Mouse (Mus musculus) embryonic fibroblast, embryonic 13.5 days (primary cell): ENCODE measurements around the gene Wnt3a. TPM values are rescaled to one million over a fixed set of nuclear protein-coding genes. Genes with fewer than 3 reads are reported as not detected.

Experiments
- H3K27ac ChIP-seq: 2 replicates; pipeline ENCODE4 v1.5.1; 2012; ENCODE audit warnings: low read length, control low read depth, inconsistent platforms; ENCODE audit not compliant: insufficient read depth
- H3K4me1 ChIP-seq: 2 replicates; pipeline ENCODE4 v1.6.1; 2011; ENCODE audit warnings: low read length; ENCODE audit not compliant: control insufficient read depth, insufficient read depth
- H3K4me3 ChIP-seq: 2 replicates; pipeline ENCODE4 v1.5.1; 2011; ENCODE audit warnings: mild to moderate bottlenecking, control low read depth, low read length; ENCODE audit not compliant: insufficient read depth
- CTCF ChIP-seq: IDR thresholded peaks from 2 replicates; pipeline ENCODE4 v1.5.1; 2011; ENCODE audit warnings: mild to moderate bottlenecking, control low read depth, low read length, moderate library complexity, borderline replicate concordance; ENCODE audit not compliant: insufficient read depth
- POLR2A ChIP-seq: IDR thresholded peaks from 2 replicates; pipeline ENCODE4 v1.6.1; 2011; ENCODE audit warnings: low read depth, mild to moderate bottlenecking, control low read depth, low read length, moderate library complexity
- polyA plus RNA-seq: library from polyadenylated mRNA; stranded (reverse); fragments of >200 nt; gene quantifications from 2 replicates; pipeline ENCODE4 v1.2.4, GENCODE M21; 2011; ENCODE audit warnings: low read depth; ENCODE audit not compliant: missing spikeins, insufficient read length

Wnt3a gene
- polyA plus RNA-seq, 1 experiment: not detected

DNA sequence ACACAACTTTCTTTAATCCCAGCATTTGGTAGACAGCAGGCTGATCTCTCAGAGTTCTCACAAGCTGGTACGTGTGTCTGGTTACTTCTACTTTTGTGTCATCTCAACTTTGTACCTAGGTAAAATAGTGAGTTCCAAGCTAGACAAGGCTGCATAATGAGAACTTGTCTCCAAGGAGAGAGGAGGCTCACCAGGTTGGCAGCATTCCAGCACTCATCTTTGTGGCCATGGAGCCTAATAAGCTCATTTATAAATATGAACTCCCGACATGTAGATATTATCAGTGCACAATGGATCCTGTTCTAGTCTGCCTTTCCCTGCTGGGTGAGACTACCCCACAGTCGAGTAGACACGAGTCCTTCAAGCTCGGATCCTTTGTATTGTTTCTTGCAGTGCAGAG is 81.0 kb downstream of the Wnt3a start:
- TF ChIP-seq POLR2A: no peak
- no peak for TF ChIP-seq CTCF
- Histone ChIP-seq H3K4me3 (no peak overlapping the region), H3K27ac (no peak overlapping the region), H3K4me1 (no peaks in the 10 kb centered on the region)

DNA sequence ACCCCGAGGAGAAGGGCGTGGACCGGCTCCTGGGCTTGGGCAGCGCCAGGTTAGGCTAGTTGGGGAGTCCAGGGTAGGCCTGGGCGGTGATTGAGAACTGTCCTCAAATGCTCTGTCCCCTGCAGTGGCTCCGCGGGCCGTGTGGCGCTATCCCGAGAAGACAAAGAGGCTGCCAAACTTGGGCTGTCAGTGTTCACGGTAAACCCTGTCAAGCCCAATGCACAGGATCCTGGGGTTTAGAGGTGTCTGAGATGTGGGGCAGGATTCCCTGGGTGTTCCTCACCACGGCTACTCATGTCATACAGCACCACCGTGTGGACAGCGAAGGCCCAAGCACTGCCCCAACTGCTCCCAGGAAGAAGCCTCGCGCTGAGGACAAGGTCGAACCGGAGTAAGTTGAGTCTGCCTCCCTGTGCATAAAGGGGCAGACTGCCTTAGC is 81.5 kb downstream of the Wnt3a start:
- TF ChIP-seq POLR2A (no peak), CTCF (peak; percentile 77)
- Histone ChIP-seq H3K27ac (no peak overlapping the region), H3K4me1 (no peaks in the 10 kb centered on the region), H3K4me3 (peak overlapping the region; percentile 15)

DNA sequence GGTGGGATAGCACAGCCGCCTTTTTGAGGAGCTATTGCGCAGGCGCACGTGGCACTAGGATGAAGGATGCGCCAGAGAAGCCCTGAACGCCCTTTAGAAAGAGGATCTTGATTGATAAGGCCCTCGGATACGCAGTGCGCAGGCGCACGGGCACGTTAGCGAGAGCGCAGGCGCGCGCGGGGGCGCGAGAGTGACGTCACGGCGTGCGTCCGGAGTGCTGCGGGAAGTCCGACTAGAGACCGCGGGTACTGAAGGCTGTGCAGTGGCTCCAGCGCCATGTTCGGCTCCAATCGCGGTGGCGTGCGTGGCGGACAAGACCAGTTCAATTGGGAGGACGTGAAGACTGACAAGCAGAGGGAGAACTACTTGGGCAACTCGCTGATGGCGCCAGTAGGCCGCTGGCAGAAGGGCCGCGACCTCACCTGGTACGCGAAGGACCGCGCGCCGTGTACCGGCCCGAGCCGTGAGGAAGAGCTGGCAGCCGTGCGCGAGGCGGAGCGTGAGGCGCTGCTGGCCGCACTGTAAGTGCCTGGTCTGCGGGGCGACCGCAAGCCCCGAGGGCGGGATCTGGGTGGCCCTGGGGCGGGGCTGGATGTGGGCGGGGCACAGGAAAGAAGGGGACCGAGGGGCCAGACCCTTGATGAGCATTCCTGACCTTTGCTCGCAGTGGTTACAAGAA is 82.3 kb downstream of the Wnt3a start, which contains the start of gene 2310033P09Rik:
Gene 2310033P09Rik (plus strand): TSS at position 169 of the 679 bp plus-strand sequence.
- H3K4me1 ChIP-seq: no peaks in the 10 kb centered on the region
- H3K27ac ChIP-seq: peak within 1 kb of the TSS; percentile 72
- H3K4me3 ChIP-seq: peak within 1 kb of the TSS; percentile 56

DNA sequence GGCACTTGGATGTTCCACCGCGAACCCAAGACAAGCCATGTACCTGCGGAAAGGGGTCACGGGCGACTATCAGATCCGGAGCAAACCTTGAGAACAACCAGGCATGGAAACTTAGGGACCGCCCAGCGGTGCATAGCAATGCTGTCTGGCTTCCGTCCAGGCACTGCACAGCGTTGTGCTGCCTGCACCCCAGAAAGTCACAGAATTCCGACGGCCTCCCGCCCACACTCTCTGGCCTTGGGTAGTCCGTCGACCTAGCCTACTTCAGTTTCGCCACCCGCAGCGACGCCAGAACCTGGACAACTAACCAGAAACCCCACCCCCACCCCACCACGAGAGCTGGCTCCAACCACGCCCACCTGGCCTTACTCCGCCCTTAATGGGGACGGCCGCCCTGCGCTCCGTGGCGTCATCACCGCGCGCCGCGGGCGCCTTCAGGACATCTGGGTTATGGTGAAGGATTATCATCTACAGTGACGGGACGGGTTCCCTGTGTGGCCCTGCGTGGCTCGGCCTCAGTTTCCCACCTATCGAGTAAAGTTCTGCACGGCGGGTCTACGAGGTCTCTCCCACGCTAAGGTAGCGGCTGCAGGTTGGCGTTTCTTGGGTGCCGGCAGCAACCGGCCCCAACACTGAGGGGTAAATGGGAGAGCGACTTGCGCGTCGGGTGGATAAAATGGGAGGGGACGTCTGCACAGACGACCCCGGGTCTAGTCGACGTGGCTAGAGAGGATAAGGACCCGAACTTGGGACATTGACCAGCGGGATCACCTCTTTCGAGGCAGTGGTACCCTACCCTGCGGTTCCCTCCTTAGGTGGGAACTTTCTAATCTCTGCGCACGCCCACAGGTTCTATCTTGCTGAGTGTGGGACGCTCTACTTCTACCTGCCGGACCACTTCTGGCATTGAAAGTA is 88.2 kb downstream of the Wnt3a start, which contains the start of gene Mrpl55:
Gene Mrpl55 (plus strand): TSS at position 406 of the 915 bp plus-strand sequence.
- Histone ChIP-seq H3K27ac (peak within 1 kb of the TSS; percentile 27; the same call in 1 of the 2 replicates), H3K4me3 (peak within 1 kb of the TSS; percentile 91), H3K4me1 (no peaks in the 10 kb centered on the region)
- TF ChIP-seq CTCF: no peak
- TF ChIP-seq POLR2A: peak; percentile 71

More for the DNA sequence above, 82.3 kb downstream of the Wnt3a start, which contains the start of gene 2310033P09Rik:
- TF ChIP-seq POLR2A (peak; percentile 88), CTCF (no peak)

DNA sequence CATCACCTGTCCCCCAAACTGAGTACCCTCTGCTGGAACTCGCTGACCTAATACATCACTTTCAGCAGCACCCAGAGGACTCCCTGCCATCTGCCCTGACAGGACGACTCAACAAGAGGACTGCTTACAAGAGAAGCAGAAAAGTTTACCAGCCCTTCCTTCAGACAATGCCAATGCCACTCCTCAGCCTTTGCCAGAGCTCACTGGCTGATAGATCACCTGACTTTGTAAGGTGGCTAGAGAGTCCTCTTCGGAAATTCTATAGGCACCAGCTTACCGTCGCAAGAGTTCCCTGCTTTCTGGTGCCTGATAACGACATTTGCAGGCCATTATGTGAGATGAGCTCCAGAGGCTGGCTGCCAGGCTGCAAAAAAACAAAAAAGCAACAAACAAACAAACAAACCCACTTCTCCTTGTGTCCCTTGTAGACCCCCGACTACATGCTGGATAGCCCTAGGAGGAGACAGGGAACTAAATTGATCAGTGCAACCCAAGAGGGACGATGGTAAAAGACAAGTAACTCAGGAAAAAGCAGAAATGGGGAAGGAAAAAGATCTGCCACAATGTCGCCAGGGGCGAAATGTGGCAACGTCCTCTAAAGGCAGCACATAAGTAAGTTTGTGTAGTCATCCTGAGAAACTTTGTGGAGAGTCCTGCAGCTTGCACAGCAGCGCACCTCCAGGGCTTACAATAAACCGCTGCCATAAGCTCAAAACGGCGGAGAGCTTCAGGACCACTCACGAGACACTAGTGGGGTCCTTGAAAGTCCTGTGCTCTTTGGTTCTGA is 89.1 kb downstream of the Wnt3a start:
- Histone ChIP-seq H3K4me1 (no peaks in the 10 kb centered on the region), H3K27ac (0 out of 2 replicates have a peak overlapping the region, but pooled peaks have one; percentile 27), H3K4me3 (peak overlapping the region; percentile 91)
- TF ChIP-seq POLR2A (no peak), CTCF (no peak)

Other genes starting within 250 kb of the Wnt3a start
- gene Obscn, start 154.3 kb downstream of the Wnt3a start, polyA plus RNA-seq: not detected in 2 replicates
- 2.1 and 2.4 TPM in 2 replicates for gene Iba57, start 127.0 kb downstream of the Wnt3a start, polyA plus RNA-seq
- 0.25 and 0.30 TPM in 2 replicates for gene Gjc2, start 107.5 kb downstream of the Wnt3a start, polyA plus RNA-seq
- gene Guk1, start 98.5 kb downstream of the Wnt3a start, polyA plus RNA-seq: 43.1 and 46.4 TPM in 2 replicates
- 28.3 and 32.5 TPM in 2 replicates for gene Mrpl55, start 88.3 kb downstream of the Wnt3a start, polyA plus RNA-seq
- 7.2 and 7.7 TPM in 2 replicates for gene 2310033P09Rik, start 82.4 kb downstream of the Wnt3a start, polyA plus RNA-seq
- gene Arf1, start 62.5 kb downstream of the Wnt3a start, polyA plus RNA-seq: 412 and 414 TPM in 2 replicates
- 7.5 and 7.6 TPM in 2 replicates for gene Wnt9a, start 16.2 kb upstream of the Wnt3a start, polyA plus RNA-seq
- not detected in 2 replicates for gene Prss38, start 84.9 kb upstream of the Wnt3a start, polyA plus RNA-seq
- gene Jmjd4, start 159.3 kb upstream of the Wnt3a start, polyA plus RNA-seq: 7.2 and 9.1 TPM in 2 replicates
- 90.8 and 91.0 TPM in 2 replicates for gene Snap47, start 160.4 kb upstream of the Wnt3a start, polyA plus RNA-seq
- 4.4 and 6.1 TPM in 2 replicates for gene Zfp867, start 181.7 kb upstream of the Wnt3a start, polyA plus RNA-seq
- 23.6 and 25.4 TPM in 2 replicates for gene Zkscan17, start 236.0 kb upstream of the Wnt3a start, polyA plus RNA-seq